Mouse (Mus musculus): ENCODE results near the gene Flnb.

The Flnb gene

DNA sequence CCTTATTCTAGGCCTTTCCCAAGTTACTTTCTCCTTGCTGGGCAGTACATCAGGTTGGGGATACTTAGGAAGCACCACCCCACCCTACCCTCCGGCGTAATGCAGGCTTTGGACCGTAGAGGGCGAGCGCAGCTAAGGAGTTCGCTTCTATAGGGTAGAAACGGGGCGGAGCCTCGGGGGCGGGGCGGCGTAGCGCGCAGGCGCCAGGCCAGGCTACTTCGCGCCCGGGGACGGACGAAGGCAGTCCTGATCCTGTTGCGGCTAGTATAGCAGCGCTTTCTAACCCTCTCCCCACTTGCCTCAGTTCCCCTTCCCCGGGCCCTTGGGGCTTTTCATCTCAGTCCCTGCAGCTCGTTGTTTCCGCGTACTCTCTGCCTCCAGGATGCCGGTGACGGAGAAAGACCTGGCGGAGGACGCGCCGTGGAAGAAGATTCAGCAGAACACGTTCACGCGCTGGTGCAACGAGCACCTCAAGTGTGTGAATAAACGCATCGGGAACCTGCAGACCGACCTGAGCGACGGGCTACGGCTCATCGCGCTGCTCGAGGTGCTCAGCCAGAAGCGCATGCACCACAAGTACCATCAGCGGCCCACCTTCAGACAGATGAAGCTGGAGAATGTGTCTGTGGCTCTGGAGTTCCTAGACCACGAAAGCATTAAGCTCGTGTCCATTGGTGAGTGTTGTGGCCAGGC lies at the start of gene Flnb:
TSS of gene Flnb (plus strand) at position 188 of the 693 bp plus-strand sequence.
- DNase-seq (ENCODE audit: low spot score in 2 of 2) = peak; percentile 90 to 97

DNA sequence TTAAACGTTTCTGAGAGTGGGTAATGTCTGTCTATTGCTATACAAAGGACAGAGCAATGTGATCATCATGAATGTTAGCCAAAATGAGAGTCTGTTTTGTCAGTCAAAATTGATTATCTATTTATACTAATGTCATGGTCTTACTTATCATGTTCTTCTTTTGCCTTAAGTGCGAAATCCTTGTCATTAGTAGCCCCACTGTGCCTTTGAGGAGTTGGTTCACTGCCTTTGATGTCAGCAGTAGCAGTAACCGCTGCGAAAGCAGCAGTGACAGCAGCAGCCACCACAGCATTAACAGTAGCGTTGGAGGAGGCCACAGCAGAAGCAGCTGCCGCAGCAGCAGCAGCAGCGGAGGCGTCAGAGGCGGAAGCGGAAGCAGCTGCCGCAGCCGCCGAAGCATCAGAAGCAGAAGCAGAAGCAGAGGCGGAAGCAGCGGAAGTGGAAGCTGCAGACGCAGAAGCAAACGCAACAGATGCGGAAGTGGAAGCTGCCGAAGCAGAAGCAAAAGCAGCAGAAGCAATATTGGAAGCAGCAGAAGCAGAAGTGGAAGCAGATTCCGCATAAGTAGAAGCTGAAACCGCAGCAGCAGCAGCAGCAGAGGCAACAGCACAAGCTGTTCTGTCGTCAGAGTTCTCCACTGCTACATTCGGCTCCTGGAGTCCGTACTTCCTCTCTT lies 43.9 kb upstream of the Flnb start:
- peak in 1 of 2 experiments; percentile 30 for DNase-seq (ENCODE audit: low spot score in 2 of 2)

DNA sequence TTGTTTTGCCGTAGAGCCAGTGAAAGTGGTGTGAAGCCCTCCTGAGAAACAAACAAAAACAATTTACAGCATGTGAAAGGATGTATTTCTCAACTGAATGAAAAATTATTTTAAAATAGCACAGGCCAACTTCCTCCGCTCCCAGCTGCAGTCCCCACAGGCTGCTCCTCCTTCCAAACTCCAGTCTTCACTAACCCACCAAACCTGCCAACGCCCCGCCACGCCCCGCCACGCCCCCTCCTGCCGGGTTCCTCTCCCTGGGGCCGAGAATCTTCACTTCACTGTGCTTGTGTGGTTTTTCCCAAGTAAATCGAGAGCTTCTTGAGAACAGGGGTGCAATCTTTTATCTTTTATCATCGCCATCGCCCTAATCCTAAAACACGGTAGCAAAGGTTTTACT lies 31.7 kb upstream of the Flnb start:
- DNase-seq (ENCODE audit: low spot score in 2 of 2) = no peak

DNA sequence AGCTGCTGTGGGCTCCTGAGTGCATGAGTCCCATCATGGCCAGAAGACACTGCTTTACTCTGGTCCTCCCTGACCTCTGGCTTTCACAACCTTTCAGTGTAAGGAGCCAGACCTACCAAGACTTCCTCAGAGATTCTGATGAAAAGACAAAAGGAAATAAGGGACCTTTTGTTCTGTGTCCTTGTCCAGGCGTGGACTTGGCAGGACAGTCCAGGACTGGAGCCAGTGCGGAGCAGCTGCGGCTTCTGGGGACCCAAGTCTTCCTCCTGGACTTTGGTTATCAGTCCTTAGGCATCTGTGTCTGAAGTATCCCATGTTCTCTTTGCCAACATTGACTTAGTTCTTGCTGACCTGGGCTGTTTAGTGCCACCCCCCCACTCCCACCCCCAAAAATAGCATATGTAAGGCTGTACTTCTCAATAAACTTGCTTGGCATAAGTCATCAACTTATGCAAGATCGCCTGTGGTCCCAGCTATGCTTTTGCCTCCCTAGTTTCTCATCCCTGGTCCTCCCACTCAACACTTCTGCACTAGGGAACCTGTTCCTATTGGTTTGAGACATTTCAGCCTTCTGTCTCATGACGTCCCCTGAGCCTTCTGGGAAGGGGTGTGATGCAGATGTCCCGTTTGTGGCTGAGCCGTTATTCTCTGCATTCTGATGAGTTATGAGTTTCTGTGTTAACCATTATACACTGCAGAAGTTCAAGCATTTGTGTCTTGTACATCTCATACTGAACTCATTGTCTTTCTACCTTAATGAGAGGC lies 28.3 kb upstream of the Flnb start:
- DNase-seq (ENCODE audit: low spot score in 2 of 2) = no peak

DNA sequence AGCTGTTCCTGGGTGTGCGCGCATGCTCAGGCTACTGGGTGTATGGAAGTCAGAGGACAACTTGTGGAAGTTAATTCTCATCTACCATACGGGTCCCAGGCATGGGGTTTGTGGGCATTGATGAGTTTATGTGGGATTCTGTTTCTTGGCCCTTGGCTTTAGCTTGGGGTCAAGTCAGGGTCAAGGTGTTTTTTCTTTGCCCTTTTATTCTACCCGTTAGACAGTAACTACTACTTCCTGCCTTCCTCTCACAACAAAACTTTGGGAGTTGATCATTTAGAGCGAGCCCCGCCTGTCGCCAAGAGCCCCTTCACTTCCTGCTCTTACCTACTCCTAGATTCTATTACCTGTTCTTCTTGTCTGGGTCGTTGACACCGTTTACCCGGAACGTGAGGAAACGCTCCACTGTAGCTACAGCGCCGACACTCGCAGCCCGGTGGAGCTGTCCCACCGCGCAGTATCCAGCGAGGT lies 26.7 kb upstream of the Flnb start:
- DNase-seq (ENCODE audit: low spot score in 2 of 2) = no peak

DNA sequence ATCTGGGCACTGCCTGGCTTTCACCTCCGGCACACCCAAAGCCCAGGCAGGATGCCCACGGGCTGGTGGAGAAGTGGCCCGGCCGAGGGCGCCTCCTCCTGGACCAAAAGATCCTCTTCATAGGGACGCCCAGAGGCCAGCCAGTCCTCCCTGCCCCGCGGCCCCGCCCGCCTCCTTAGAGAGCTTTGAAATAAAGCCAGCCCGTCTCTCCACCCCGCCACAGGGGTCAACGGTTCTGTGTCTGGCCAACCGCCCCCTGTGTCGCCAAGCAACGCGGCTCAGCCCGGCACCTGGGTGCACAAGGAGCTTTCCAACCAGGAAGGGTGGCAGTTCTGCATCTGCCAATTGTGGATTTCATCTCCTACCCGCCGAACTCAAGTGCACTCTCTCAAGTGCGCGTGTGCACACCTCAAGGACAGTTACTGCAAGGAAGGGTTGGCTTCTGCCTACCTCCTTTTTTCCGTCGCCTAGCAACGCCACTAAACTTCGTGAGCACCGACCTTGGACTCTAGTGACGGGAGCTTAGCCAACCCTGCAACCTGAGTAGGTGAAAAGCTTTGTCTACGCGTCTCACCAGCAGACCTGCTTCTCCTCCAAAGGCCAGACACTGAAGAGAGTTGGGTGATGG lies 26.1 kb upstream of the Flnb start, which contains the start of gene Gm26661:
TSS of gene Gm26661 (plus strand) at position 56 of the 628 bp plus-strand sequence.
- peak in 1 of 2 experiments; percentile 22 for DNase-seq (ENCODE audit: low spot score in 2 of 2)

DNA sequence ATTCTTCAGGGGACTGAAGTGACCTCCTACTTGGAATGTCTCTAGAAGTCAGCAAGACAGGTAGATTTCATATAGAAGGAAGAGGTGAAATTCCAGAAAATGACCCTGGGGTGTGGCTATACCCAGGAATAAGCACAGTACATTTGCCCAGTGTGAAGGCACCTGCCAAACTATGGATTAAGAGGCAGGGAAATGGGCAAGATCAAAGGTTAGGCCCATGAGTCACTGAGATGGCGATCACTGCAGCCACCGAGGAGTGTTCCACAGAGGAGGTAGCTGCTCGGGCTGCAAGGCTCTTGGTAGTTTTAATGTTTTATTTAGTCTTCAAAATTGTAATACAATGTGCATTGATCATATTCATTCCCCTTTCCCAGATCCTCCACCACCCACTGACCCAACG lies 21.8 kb upstream of the Flnb start:
- DNase-seq (ENCODE audit: low spot score in 2 of 2) = no peak

DNA sequence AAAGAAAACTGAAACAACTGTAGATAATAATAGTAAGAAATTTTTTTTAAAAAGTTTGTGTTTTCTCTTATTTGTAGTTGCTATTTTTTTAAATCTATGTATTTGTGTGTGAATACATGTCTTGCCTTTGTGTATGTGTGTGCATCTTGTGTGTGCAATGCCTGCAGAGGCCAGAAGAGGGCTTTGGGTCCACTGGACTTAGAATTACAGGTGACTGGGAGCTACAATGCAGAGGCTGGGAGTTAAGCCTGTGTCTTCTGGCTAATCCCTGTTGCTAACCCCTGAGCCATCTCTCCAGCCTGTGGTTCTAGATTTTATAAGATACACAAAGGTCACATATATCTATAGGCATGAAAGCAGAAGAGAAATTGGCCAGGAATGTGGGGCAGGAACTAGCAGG lies 17.1 kb upstream of the Flnb start:
- DNase-seq (ENCODE audit: low spot score in 2 of 2) = no peak

DNA sequence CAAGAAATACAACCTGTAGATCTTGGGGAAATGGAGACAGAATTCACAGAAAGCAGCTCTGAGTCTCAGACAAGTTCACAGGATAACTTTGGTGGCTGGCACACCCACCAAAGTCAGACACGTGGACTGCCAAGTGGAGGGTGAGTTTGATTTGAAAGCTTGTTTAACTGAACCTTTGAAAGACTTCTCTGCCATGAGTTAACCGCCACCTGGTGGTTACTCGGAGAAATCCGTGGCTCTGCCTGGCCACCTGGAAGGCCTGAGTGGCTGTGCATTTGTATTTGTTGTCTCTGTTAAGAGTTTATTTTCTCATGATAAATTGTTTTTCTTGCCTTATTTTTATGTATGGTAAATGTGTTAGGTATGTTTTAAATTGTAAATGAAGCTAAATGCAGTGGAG lies 15.9 kb upstream of the Flnb start:
- DNase-seq (ENCODE audit: low spot score in 2 of 2) = peak in 1 of 2 experiments; percentile 50

DNA sequence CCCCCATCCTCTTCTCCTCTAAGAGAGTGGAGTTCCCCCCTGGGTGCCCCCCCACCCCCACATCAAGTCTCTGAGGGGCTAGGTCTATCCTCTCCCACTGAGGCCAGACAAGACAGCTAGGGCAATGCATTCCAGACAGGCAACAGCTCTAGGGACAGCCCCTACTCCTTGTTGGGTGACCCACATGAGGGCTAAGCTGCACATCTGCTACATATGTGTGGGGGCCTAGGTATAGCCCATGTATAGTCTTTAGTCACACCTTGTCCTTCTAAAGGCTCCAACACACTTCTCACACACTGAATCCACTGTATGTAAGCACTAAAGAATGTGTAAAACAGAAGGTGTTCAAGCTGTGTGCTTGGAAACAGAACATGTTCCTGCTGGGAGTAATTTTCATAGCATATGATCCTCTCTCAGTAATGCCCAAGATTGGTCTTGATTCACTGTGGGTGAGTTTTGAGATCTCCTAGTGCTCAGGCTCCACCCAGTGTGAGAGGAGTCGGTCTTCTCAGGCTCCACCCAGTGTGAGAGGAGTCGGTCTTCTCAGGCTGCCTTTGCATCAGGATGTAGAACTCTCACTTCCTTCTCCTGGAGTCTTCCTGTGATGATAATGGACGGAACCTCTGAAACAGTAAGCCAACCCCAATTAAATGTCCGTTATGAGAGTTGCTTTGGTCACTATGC lies 13.7 kb upstream of the Flnb start:
- no peak for DNase-seq (ENCODE audit: low spot score in 2 of 2)

DNA sequence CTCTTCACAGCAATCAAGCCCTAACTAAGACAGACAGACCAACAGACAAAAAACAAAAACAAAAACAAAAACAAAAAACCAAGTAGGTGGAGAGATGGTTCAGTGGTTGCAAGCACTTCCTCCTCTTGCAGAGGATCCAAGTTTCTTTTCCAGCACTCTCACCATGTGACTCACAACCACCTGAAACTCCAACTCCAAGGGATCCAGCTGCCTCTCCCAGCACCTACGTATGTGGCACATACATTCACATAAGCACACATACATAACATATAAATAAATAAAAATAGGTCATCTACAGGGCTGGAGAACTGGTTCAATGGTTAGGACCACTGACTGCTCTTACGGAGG lies 13.2 kb upstream of the Flnb start:
- DNase-seq (ENCODE audit: low spot score in 2 of 2) = no peak

DNA sequence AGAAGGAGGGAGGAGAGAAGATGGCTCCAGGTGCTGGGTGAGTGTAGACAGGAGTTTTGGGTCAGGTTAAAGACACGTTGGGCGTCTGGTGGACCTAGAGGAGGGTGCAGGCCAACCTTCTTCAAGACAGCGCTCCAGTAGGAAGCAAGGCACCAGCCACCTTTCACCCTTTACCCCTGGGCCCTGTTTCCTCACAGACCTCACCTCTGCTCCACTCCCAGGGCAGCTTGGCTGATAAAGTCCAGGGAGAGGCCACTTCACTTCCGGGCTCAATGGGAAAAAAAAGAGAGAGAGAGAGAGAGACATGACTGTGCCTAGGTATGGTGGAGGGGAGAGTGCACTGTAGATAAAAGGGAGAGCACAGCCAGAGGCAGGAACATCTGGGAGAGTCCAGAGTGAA lies 10.0 kb upstream of the Flnb start:
- DNase-seq (ENCODE audit: low spot score in 2 of 2) = no peak

DNA sequence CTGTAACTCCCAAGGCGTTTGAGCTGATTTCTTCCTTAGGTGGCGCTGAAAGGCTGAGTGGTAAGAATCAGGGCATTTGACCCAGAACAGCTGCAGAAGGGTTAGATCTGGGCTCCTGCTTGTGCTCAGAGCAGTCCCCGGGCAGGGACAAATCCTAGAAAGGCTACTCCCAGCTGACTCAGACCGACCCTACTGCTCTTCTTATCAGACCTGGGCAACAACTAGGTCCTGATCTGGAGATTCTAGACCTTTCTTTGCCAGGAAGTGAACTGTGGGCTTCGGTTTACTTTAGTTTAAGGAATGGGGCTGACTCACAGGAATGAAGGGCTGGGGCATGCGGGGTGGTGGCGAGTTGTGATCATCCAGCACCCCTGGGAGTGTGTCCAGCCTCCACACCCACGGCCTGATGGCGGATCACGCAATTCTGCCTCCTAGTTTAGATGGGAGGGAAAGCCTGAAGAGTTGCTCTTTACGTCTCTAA lies 9.2 kb upstream of the Flnb start:
- no peak for DNase-seq (ENCODE audit: low spot score in 2 of 2)

DNA sequence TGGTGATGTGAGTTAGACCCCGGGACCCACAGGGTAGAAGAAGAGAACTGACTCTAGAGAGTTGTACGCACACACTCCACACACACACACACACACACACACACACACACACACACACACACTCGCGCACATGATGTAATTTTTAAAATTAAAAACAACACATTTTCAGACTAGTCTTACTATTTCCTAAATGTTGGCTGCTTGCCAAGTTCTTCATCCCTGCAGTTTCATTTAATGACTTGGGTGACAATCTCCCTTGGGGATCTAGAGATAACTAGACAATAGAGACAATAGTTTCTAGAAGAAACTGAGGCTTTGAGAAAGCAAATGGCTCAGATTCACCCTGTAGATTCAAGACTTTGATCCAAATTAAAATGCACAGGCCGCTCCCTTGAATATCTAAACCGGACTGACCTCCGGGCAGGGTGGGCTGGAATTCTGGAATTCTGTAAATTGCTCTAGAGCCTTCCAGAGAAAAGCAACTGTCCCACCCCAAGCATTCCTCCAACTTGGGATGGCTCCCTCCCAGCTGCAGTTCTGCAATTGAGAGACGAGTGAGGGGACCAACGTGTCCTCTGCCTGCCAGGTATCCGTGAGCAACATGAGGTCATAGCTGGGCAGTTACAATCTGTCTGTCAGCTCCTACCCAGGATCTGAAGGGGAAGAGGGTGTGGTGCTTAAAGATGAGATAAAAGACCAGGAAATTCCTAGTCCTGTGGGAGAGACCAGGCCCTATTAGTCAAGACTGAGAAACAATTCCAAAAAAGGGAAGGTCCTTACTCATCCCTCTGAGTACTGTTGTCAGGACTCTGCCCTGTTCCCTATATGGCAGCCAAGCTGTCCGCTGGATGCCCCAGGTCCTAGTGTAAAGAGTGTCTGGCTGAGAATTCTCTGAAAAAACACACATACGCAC lies 8.5 kb upstream of the Flnb start:
- no peak for DNase-seq (ENCODE audit: low spot score in 2 of 2)

DNA sequence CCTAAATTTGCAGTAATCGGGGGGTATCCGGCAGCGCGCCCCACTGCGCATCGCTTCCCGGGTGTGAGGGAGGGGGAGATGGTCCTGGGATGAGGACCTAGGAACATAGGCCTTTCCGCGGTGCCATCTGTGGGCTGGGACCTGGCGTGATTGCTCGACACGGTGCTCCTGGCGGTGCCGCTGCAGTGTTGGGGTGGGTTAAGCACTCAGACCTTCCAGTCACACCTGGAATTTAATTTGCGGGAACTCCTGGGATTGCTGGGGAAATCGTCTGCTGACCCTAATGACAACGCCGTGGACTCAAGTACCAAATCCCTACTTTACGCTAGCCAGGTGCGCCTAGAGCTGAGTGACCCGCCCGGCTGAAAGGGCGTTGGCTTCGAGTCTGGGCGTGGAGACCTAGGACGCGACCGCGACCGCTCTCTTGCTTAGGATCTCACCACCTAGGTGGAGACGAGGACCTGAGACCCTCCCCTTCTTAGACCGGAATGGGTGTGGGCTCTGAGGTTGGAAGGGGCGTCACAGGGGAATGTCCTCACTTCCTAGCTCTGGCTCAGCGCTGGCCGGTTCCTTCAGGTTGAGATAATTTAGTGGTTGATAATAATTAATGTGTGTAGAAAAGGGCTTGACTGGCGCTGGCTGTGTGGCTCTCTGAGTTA lies 835 bp downstream of the Flnb start:
- DNase-seq (ENCODE audit: low spot score in 2 of 2) = no peak

DNA sequence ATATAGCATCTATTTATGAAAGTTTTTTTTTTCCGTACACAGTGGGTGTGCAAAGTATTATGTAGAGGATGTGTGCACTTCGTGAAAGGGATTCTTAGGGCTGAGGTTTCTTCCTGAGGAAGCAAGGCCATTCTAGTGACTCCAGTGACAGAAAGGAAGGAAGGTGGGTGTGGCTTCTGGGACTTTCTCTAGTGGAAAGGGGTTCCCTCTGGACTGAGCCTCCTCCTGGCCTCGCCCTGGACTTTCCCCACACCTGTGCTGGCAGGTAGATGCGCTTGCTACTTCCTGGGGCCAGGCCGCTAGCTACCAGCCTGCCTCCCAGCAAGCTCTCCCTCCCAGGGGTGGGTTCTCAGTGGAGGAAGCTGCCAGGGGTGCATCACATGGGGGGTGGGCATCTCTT lies 1.7 kb downstream of the Flnb start:
- no peak for DNase-seq (ENCODE audit: low spot score in 2 of 2)

DNA sequence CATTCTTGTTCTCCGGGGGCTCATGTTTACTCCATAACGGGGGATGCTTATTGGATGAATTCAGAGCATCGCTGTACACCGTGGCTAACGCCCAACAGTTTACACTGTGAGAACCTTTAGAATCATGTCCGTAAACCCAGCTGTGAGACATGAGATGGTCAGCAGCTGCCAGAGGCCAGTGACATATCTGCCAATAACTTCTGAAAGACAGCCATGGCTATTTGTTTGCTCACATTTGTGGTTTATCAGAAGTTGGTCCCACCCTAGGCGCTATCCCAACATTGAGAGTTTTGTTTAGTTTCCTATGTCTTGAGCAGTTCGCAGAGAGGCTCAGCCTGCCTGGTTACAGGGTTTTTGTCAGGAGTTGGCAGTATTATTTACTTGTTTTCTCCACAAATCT lies 3.6 kb downstream of the Flnb start:
- DNase-seq (ENCODE audit: low spot score in 2 of 2) = no peak

DNA sequence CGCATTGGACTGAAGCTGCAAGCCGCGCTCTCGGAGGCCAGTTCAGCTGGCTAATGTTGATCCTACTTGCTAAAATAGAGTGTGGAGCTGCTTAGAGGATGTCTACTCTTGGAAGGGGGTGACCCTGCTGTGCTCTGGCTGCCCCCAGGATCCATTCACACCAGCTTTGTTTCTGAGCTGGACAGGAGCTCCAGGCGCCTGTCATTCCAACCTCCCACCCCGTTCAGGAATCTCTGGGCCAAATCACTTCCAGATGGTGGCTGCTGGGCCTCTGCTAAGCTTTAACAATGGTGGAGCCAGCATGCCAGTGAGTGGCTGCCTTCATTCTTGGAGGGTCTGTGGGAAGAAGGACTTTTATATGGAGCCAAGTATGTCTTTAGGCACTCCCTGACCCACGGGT lies 4.9 kb downstream of the Flnb start:
- DNase-seq (ENCODE audit: low spot score in 2 of 2) = no peak

DNA sequence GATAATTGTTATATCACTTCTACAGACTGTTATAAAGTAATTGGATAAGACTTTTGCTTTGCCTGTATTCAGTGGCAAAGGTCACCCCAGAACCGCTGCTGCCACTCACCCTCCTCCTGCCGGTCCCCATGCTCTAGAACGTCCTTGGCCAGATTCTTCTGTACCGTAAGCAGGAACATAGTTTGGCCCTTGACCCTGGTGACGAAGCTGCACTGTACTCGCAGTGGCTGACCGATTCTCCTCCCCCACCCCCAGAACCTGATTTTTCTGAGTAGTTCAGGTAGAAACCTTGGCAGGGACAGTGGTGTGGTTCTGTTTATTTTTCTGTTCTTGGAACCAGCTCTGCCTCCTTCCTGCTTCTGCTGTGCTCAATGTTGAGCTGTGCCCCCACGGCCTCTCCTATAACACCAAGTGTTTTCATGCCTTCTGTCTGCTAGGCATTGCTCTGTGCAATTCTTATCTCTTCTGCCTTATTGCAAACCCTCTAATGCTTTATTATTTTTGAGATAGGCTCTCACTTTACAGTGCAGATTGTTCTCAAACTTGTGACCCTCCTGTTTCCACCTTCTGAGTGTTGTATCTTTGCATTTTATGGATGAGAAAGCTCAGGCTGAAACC lies 7.0 kb downstream of the Flnb start:
- no peak for DNase-seq (ENCODE audit: low spot score in 2 of 2)
